Mouse (Mus musculus): ENCODE measurements around the gene Adgrv1.

DNA sequence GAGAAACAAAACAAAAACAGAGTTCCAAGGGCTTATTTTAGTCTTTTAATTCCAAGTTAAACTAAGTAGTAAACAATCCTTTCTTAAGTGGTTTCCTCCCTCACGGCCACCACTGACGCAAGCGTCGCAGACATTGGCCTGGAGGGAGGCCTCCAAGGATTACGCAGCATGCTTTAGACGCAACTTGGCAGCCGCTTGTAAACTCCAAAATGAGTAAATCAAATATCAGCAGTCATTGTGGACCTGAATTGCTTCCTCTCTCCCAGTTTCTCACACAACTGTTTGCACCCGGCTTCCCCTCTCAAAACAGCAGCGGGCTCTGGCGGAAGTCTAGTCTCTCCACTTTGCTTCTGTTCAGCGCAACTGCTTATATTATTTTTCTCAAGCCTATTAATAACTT, 280.7 kb downstream of the Adgrv1 start:
- peak; percentile 16; the same call in 1 of the 2 replicates for TF ChIP-seq CTCF (IDR thresholded peaks at IDR 0.05)
- TF ChIP-seq EP300 (IDR thresholded peaks at IDR 0.05) = peak; percentile 86
